8 mouse cellular contexts compared by ENCODE assay signal in genomic region chr5:64378591-64379275, GRCm38 (mm10).
DNase-seq lines count a peak whose midpoint lies in the region; ATAC-seq and TF ChIP-seq lines count a peak whose summit lies in the region.

No protein-coding gene starts in this region.

- no peaks in the 10 kb centered on the region for H3K27me3 ChIP-seq in hindbrain, embryonic 12.5 days
- no peaks in the 10 kb centered on the region for H3K27me3 ChIP-seq in hindbrain, embryonic 13.5 days
- no peaks in the 10 kb centered on the region for H3K27me3 ChIP-seq in liver, postnatal 0 days (ENCODE audit: insufficient read depth, low read length)
- H3K27me3 ChIP-seq in cerebellum, adult 2 months (ENCODE audit: control insufficient read depth, insufficient read depth, low read length) = no peaks in the 10 kb centered on the region

- no peak overlapping the region for H3K4me3 ChIP-seq in hindbrain, embryonic 12.5 days
- H3K4me3 ChIP-seq in hindbrain, embryonic 13.5 days = no peak overlapping the region
- H3K4me3 ChIP-seq in liver, postnatal 0 days (ENCODE audit: low read depth, low read length) = no peak overlapping the region
- H3K4me3 ChIP-seq in cerebellum, adult 2 months (replicated peaks; ENCODE audit: insufficient read depth, low read depth, low read length) = no peak overlapping the region

- TF ChIP-seq CTCF in liver, postnatal 0 days (IDR thresholded peaks at IDR 0.05; ENCODE audit: low read depth) = no peak
- no peak for TF ChIP-seq CTCF in cerebellum, adult 2 months (IDR thresholded peaks at IDR 0.05; ENCODE audit: borderline replicate concordance, insufficient read depth, low read depth, low read length)

- intact Hi-C loops in heart, postnatal 10 days (cut with DNase I) = loop anchor here (2.0 kb wide), 1 partner anchor 80 kb away; no protein-coding TSS in a partner anchor

- peak; percentile 26 for DNase-seq in adrenal gland, postnatal 14 days
- peak; percentile 61 to 62 for DNase-seq in heart, postnatal 10 days
- peak; percentile 39 for DNase-seq in liver, postnatal 0 days
- DNase-seq in cerebellum, adult 2 months = no peak
- no peak for DNase-seq in layer of hippocampus, adult 11-12 months (ENCODE audit: low spot score)
- DNase-seq in right cerebral cortex, postnatal 36 days (ENCODE audit: low spot score in 2 of 2) = no peak

- WGBS in hindbrain, embryonic 12.5 days = 52% methylated on average over 13 of the region's 13 CpGs
- 65% methylated on average over 13 of the region's 13 CpGs for WGBS in hindbrain, embryonic 13.5 days
- 25% methylated on average over 13 of the region's 13 CpGs for WGBS in liver, postnatal 0 days (ENCODE audit: insufficient replicate concordance)
- 85% methylated on average over 13 of the region's 13 CpGs for WGBS in cerebellum, adult 2 months

- TF ChIP-seq EP300 in liver, postnatal 0 days (IDR thresholded peaks at IDR 0.05; ENCODE audit: low read depth) = peak; percentile 54; the same call in 1 of the 2 replicates

- H3K27ac ChIP-seq in hindbrain, embryonic 12.5 days = peak overlapping the region; percentile 26; the same call in 1 of the 2 replicates
- H3K27ac ChIP-seq in hindbrain, embryonic 13.5 days = no peak overlapping the region; the same call in 1 of the 2 replicates
- peak overlapping the region; percentile 82 for H3K27ac ChIP-seq in liver, postnatal 0 days (ENCODE audit: low read depth)
- no peak overlapping the region for H3K27ac ChIP-seq in cerebellum, adult 2 months (ENCODE audit: insufficient read depth, low read length)

- no peak overlapping the region for H3K4me2 ChIP-seq in hindbrain, embryonic 12.5 days (replicated peaks)
- no peak overlapping the region for H3K4me2 ChIP-seq in hindbrain, embryonic 13.5 days
- H3K4me2 ChIP-seq in liver, postnatal 0 days (ENCODE audit: low read depth, low read length) = no peak overlapping the region

- no peak for ATAC-seq in hindbrain, embryonic 12.5 days (ENCODE audit: low FRiP score)
- no peak for ATAC-seq in hindbrain, embryonic 13.5 days (ENCODE audit: low FRiP score)
- peak; percentile 58 for ATAC-seq in liver, postnatal 0 days

- peaks cover 37% of the 10 kb centered on the region for H3K4me1 ChIP-seq in hindbrain, embryonic 12.5 days
- H3K4me1 ChIP-seq in hindbrain, embryonic 13.5 days (replicated peaks) = peaks cover 32% of the 10 kb centered on the region
- peaks cover 33% of the 10 kb centered on the region for H3K4me1 ChIP-seq in liver, postnatal 0 days (ENCODE audit: insufficient read depth)
- H3K4me1 ChIP-seq in cerebellum, adult 2 months (ENCODE audit: control insufficient read depth, insufficient read depth, low read length) = no peaks in the 10 kb centered on the region

- no peak for TF ChIP-seq POLR2A in cerebellum, adult 2 months (IDR thresholded peaks at IDR 0.05; ENCODE audit: borderline replicate concordance, insufficient read depth, low read length)

- H3K36me3 ChIP-seq in hindbrain, embryonic 12.5 days = no peaks in the 10 kb centered on the region
- H3K36me3 ChIP-seq in hindbrain, embryonic 13.5 days = no peaks in the 10 kb centered on the region
- no peaks in the 10 kb centered on the region for H3K36me3 ChIP-seq in liver, postnatal 0 days (replicated peaks; ENCODE audit: insufficient read depth, low read length)

- no peaks in the 10 kb centered on the region for H3K9me3 ChIP-seq in hindbrain, embryonic 12.5 days (replicated peaks)
- H3K9me3 ChIP-seq in hindbrain, embryonic 13.5 days = no peaks in the 10 kb centered on the region
- no peaks in the 10 kb centered on the region for H3K9me3 ChIP-seq in liver, postnatal 0 days (ENCODE audit: low read length)

- H3K9ac ChIP-seq in hindbrain, embryonic 12.5 days = no peak overlapping the region
- no peak overlapping the region for H3K9ac ChIP-seq in hindbrain, embryonic 13.5 days
- H3K9ac ChIP-seq in liver, postnatal 0 days (replicated peaks) = no peak overlapping the region

Comparison
In these comparisons a context has a peak if more than half of its experiments do, and no peak if none do; other contexts are left out.
1. H3K27ac ChIP-seq: peak in hindbrain, embryonic 12.5 days (single experiment) and liver, postnatal 0 days (single experiment); none in hindbrain, embryonic 13.5 days (single experiment) and cerebellum, adult 2 months (single experiment).
2. DNase-seq: peak in adrenal gland, postnatal 14 days (single experiment), heart, postnatal 10 days (2 of 2) and liver, postnatal 0 days (single experiment); none in cerebellum, adult 2 months (0 of 2), layer of hippocampus, adult 11-12 months (single experiment) and right cerebral cortex, postnatal 36 days (0 of 2).